Mouse (Mus musculus) lung, adult 18-20 months (tissue): ENCODE data around the gene Mrgprg.

ENCODE experiments used
- DNase-seq, 2 experiments: peaks; one replicate each; pipeline ENCODE4 v3.0.0; 2022; ENCODE audit warnings: mixed read lengths in 2 of 2

The Mrgprg gene

DNA sequence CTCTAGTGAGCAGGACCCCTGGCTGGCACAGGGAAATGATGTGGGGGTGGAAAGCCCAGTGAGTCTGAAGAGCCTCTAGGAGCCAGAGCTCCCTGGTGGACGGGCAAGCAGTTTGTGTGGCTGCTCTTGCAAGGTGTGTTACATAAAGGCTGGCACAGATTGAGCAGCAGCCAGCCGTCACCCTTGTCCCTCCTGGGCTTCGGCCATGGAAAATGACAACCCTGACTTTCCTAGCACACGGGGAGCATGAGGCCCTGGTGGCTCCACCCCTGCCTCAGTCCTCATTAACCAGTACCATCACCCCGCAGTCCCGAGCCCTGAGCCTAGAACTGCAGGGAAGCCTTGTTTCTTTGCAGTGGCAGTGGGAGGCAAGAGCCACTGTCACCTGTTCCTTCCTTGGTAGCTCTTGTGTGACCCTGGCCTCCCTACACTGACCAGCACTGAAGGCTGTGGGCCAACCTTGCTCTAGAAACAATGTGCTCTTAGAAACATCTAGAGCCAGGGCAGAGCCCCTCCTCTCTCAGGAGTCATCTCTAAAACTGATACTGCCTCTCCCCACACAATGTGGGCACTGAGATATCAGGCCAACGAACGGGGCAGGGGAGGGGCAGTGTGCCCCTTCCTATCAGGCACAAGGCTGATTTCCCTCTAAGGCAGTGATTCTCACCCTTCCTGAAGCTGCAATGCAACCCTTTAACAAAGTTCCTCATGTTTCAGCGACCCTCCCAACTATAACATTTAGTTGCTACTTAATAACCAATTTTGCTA, 11.3 kb downstream of the Mrgprg start:
- DNase-seq, result no peak

GRCm38 (mm10) chr7:143753990-143754715, 12.6 kb downstream of the Mrgprg start:
- peak; percentile 61 to 66 for DNase-seq

DNA sequence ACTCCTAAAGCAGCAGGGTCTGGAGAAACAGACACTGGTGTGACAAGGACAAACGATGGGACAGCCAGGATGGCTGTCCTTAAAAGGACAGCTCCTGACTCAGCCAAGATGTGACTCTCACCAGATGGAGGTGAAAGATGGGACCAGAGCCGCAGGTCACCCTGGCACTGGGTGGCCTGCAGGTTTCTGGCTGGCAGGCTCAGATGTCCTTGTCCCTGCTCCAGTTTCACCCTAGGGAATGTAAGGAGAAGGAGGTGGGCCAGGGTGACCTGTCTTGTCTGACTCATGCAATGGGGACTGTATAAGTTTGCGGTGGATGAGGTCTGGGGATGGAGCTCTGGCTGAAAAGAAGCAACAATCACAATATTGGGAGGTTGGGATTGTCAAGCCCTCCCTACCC, 14.2 kb downstream of the Mrgprg start:
- DNase-seq, result no peak

DNA sequence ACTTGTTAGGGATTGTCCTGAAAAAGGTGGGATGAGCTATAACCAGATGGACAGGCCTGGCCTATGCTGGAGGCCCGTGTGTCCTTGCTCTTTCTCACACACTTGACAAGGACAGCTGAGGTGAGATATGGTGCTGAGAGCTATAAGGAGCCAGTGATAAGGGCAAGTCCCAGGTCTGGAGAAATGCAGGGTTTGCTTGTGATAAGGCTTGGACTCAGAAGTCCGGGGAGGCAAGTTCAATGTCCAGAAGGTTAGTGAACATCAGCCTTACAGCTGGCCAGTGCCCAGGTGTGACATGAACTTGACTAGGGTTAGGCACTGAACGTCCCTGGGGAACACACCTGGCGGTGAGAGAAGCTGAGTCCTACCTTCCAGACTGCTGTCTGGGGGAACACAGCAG, 14.7 kb downstream of the Mrgprg start:
- no peak for DNase-seq

- peak in 1 of 2 experiments; percentile 47 for DNase-seq
Observed at GRCm38 (mm10) chr7:143751380-143751779, 15.4 kb downstream of the Mrgprg start.

DNA sequence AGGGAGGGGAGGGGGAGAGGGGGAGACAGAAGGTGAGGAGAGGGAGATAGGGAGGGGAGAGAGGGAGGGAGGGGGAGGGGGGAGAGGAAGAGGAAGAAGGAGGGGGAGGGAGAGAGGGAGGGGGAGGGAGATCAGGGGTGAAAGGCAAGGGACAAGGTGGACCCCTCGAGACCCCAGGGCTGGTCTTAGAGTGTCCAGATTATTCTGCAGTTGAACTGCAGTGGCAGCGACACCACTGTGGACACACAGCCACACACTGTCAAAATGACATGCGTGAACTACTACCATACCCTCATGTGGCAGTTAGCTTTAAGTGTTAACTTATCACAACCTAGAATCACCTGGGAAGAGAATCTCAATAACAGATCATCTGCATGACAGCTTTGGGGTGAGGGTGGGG, 17.7 kb downstream of the Mrgprg start:
- no peak for DNase-seq

- DNase-seq, result peak; percentile 87 to 90
Observed at GRCm38 (mm10) chr7:143748041-143748868, 18.5 kb downstream of the Mrgprg start.

GRCm38 (mm10) chr7:143740653-143741052, 26.1 kb downstream of the Mrgprg start:
- DNase-seq, result no peak

DNA sequence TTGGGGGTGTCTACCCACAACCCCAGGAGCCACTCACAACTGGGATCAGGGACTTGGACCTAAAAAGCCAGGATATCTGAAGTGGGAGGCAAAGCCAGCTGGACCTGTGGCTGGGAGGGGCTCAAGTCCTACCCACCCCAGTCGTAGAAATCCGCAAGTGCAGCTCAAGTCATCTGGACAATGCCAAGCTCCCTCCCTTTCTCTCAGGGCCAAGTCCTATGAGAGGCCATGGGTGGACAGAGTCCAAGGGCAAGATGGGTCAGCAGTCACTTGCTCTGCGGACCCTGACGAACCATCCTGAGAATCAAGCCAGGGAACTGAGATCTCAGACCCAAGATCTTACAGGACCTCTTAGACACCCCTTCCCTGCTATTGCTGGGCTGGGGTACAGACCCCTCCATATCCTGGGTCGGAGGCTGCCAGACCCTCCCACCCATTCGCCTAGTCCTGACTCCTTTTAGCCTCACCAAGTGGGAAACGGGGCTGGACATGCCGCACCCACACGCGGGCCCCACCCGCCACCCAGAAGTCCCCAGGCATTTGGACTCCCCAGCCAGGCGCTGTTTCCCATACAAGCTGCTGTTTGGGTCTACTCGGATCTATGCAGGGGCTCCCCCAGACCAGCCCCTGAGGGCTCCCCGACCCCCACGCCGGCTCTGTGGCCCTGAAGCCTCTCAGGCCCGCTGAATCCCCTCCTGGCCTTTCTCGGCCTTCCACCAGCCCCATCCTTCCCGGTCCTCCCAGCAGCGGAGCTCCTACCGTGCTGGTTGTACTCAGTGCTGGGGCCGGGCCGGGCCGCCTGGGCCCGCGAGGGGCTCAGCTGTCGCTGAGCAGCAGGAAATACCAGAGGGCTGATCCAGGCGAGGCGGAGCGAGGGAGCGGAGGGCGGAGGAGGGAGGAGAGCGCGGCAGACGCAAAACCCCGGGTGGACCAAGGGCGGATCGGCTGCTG, 27.0 kb downstream of the Mrgprg start:
- DNase-seq, result peak; percentile 89 to 91

GRCm38 (mm10) chr7:143738601-143739006, 28.2 kb downstream of the Mrgprg start:
- peak; percentile 67 to 74 for DNase-seq

GRCm38 (mm10) chr7:143738194-143738593, 28.6 kb downstream of the Mrgprg start:
- DNase-seq, result no peak

GRCm38 (mm10) chr7:143733746-143734145, 33.0 kb downstream of the Mrgprg start:
- DNase-seq, result no peak

DNA sequence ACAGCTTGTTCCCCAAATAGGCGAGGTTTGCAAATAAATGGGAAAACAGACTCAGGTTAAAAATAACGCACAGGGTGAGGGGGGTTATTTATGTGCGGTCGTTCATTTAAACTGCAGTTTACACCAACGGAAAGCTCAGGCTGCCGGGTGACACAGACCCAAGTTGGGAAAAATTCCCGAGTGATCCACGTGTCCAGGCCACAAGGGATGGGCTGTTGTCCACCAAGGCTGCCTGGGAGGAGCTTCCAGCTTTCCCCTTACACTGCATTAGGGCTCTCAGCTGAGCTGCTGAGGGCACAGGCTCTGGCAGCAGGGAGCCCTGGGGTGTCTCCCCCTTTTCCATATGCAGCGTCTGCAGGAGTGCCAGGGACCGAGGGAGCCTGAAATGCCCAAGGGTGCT, 36.9 kb downstream of the Mrgprg start:
- DNase-seq, result no peak

GRCm38 (mm10) chr7:143726396-143726795, 40.4 kb downstream of the Mrgprg start:
- DNase-seq, result peak; percentile 69 to 80

GRCm38 (mm10) chr7:143723841-143724240, 43.0 kb downstream of the Mrgprg start:
- peak; percentile 87 to 93 for DNase-seq

DNA sequence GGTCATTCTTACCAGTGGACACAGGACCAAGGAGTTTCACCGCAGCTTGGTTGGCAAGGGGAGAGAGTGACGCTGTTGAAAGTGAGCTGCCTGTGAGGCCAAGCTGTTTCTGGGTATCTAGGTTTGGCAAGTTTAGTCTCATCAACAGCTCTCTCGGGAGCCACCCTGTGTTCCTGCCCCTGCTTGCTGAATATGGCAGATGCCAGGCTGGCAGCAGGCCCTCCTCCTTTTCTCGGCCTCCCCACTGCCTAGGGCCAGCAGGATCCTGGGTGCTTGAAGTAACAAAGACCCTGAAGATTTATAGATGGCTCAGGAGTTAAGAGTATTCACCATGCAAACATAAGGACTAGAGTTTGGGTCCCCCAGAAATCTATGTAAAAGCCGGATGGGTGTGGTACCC, 44.1 kb downstream of the Mrgprg start:
- no peak for DNase-seq

- peak; percentile 59 to 71 for DNase-seq
Observed at GRCm38 (mm10) chr7:143717811-143718210, 49.0 kb downstream of the Mrgprg start.
